Comparison of ENCODE assay signal across 17 mouse cellular contexts in the genomic region with DNA sequence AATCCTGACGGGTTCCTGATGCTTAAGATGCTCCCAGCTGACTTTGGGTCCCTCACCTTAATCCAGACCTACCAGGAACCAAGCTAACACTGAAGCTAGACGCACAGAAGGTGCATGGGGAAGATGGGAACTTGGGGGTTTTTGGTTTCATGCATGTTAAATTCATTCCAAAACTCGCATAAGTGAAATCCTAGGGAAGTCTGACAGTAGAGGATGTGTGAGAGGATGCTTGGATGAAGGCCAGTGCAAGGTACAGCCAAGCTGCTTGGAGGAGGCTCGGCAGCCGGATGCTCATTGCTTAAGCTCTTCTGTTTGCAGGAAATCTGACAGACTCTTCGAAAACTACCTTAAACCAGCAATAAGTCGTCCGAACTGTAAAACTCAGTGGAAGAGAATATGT.
DNase-seq lines count a peak whose midpoint lies in the region; ATAC-seq and TF ChIP-seq lines count a peak whose summit lies in the region.
"Had no signal": no experiment of that assay in that cellular context is flagged by ENCODE, and none has a peak within 500 bp of the region (broad histone marks: within the 10 kb centered on the region; RNA-seq: fewer than 3 reads in every experiment).

No protein-coding gene starts in this region.

- no peaks in the 10 kb centered on the region for H3K9me3 ChIP-seq in forebrain, embryonic 15.5 days
- H3K9me3 ChIP-seq in forebrain, embryonic 13.5 days (replicated peaks), result no peaks in the 10 kb centered on the region
- H3K9me3 ChIP-seq: limb, embryonic 12.5 days; midbrain, embryonic 15.5 days had no signal

- 61% methylated on average over 8 of the region's 8 CpGs for WGBS in forebrain, embryonic 15.5 days
- 84% methylated on average over 8 of the region's 8 CpGs for WGBS in forebrain, embryonic 13.5 days

- TF ChIP-seq POLR2A in brain, embryonic 14.5 days (IDR thresholded peaks at IDR 0.05; ENCODE audit: borderline replicate concordance, extremely low read depth, insufficient read depth, insufficient read length, poor library complexity, severe bottlenecking), result no peak

- H3K4me1 ChIP-seq in forebrain, embryonic 15.5 days, result peaks cover 24% of the 10 kb centered on the region
- peaks cover 26% of the 10 kb centered on the region for H3K4me1 ChIP-seq in forebrain, embryonic 13.5 days

- H3K4me2 ChIP-seq in forebrain, embryonic 15.5 days (replicated peaks), result no peak overlapping the region
- H3K4me2 ChIP-seq in forebrain, embryonic 13.5 days, result no peak overlapping the region
- H3K4me2 ChIP-seq: limb, embryonic 12.5 days; midbrain, embryonic 15.5 days had no signal

- H3K36me3 ChIP-seq in forebrain, embryonic 15.5 days, result no peaks in the 10 kb centered on the region
- H3K36me3 ChIP-seq in forebrain, embryonic 13.5 days (ENCODE audit: poor library complexity, severe bottlenecking), result no peaks in the 10 kb centered on the region
- H3K36me3 ChIP-seq: G1E; limb, embryonic 12.5 days; midbrain, embryonic 15.5 days had no signal

- H3K4me3 ChIP-seq in forebrain, embryonic 15.5 days, result no peak overlapping the region
- no peak overlapping the region for H3K4me3 ChIP-seq in forebrain, embryonic 13.5 days
- H3K4me3 ChIP-seq: heart, adult 2 months; limb, embryonic 12.5 days; midbrain, embryonic 15.5 days had no signal

- peak; percentile 36; the same call in 1 of the 2 replicates for ATAC-seq in forebrain, embryonic 15.5 days (replicated peaks)
- no peak for ATAC-seq in forebrain, embryonic 13.5 days
- ATAC-seq: hindbrain, postnatal 0 days; liver, postnatal 0 days; midbrain, embryonic 15.5 days had no signal

- no peak for TF ChIP-seq CTCF in brain, embryonic 14.5 days (IDR thresholded peaks at IDR 0.05; ENCODE audit: borderline replicate concordance, extremely low read depth, insufficient read depth, insufficient read length)

- H3K27me3 ChIP-seq in forebrain, embryonic 15.5 days, result no peaks in the 10 kb centered on the region
- H3K27me3 ChIP-seq in forebrain, embryonic 13.5 days, result no peaks in the 10 kb centered on the region
- H3K27me3 ChIP-seq: limb, embryonic 12.5 days; midbrain, embryonic 15.5 days had no signal

- H3K9ac ChIP-seq in forebrain, embryonic 15.5 days (replicated peaks), result no peak overlapping the region
- no peak overlapping the region for H3K9ac ChIP-seq in forebrain, embryonic 13.5 days
- H3K9ac ChIP-seq: limb, embryonic 12.5 days; liver, postnatal 0 days; midbrain, embryonic 15.5 days had no signal

- DNase-seq in brain, embryonic 14.5 days (ENCODE audit: low read depth), result peak; percentile 81
- DNase-seq in cerebellum, postnatal 25 days, result peak; percentile 50 to 74
- DNase-seq in right cerebral cortex, adult 18-20 months, result peak; percentile 52
- no peak for DNase-seq in urinary bladder, postnatal 14 days (ENCODE audit: low spot score)
- no peak for DNase-seq in urinary bladder, adult 18-20 months (ENCODE audit: low spot score in 2 of 2)
- DNase-seq in kidney, postnatal 36 days, result no peak
- DNase-seq: adrenal gland, postnatal 36 days; heart, adult 2 months; kidney, adult 8-10 months; liver, postnatal 0 days; thymus, adult 2 months had no signal

- H3K27ac ChIP-seq in forebrain, embryonic 15.5 days (replicated peaks), result peak overlapping the region; percentile 46
- no peak overlapping the region for H3K27ac ChIP-seq in forebrain, embryonic 13.5 days
- H3K27ac ChIP-seq: heart, adult 2 months; hindbrain, postnatal 0 days; limb, embryonic 12.5 days; midbrain, embryonic 15.5 days had no signal

Comparison
In these comparisons a context has a peak if more than half of its experiments do, and no peak if none do; other contexts are left out.
1. DNase-seq: peak in brain, embryonic 14.5 days (single experiment), cerebellum, postnatal 25 days (2 of 2) and right cerebral cortex, adult 18-20 months (single experiment); none in urinary bladder, postnatal 14 days (single experiment), urinary bladder, adult 18-20 months (0 of 2) and kidney, postnatal 36 days (0 of 2).